Mouse (Mus musculus) cerebellum, adult 2 months (tissue): ENCODE measurements around the gene Gpr88.

ENCODE experiments used
- CTCF ChIP-seq: fragments of 200-500 bp; IDR thresholded peaks from 2 replicates; pipeline ENCODE4 v1.5.1; 2011; ENCODE audit warnings: low read depth, mild to moderate bottlenecking, control low read depth, low read length, moderate library complexity, borderline replicate concordance; ENCODE audit not compliant: insufficient read depth
- POLR2A ChIP-seq: fragments of 200-500 bp; IDR thresholded peaks from 2 replicates; pipeline ENCODE4 v1.6.1; 2011; ENCODE audit warnings: low read length, control low read depth, borderline replicate concordance; ENCODE audit not compliant: insufficient read depth

- TF ChIP-seq POLR2A, result no peak
- no peak for TF ChIP-seq CTCF
Measured at GRCm38 (mm10) chr3:116277146-116277545, 23.8 kb upstream of the Gpr88 start.
